Mouse (Mus musculus): ENCODE measurements around the gene Rai14.

DNA sequence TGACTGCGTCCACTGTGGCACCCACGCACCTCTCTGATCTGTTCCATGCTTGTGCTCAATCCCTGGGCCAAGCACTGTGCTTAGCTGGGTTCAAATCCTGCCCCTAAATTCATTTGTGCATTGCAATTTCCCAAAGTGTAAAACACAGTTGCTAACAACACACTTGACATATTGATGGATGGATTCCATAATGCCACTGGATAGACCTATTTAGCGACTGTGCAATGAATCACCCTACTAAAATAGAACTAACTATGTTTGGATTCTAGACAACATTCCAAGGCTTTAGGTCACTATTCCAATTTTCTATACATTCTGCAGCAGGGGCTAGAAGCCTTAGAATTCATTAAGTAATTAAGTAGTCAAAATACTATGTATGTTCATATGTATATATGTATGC, 73.7 kb downstream of the Rai14 start:
- TF ChIP-seq CTCF (IDR thresholded peaks at IDR 0.05; ENCODE audit: borderline replicate concordance, extremely low read depth, insufficient read depth, insufficient read length), result no peak
- no peak for TF ChIP-seq POLR2A (IDR thresholded peaks at IDR 0.05; ENCODE audit: borderline replicate concordance, extremely low read depth, insufficient read depth, insufficient read length, poor library complexity, severe bottlenecking)
